Mouse (Mus musculus) ovary, postnatal 36 days (tissue): ENCODE measurements around the gene Ankrd42.

Experiments used
- DNase-seq: peaks from one replicate; pipeline ENCODE4 v3.0.0; 2022; ENCODE audit warnings: low spot score, mixed read lengths

Ankrd42 gene

DNA sequence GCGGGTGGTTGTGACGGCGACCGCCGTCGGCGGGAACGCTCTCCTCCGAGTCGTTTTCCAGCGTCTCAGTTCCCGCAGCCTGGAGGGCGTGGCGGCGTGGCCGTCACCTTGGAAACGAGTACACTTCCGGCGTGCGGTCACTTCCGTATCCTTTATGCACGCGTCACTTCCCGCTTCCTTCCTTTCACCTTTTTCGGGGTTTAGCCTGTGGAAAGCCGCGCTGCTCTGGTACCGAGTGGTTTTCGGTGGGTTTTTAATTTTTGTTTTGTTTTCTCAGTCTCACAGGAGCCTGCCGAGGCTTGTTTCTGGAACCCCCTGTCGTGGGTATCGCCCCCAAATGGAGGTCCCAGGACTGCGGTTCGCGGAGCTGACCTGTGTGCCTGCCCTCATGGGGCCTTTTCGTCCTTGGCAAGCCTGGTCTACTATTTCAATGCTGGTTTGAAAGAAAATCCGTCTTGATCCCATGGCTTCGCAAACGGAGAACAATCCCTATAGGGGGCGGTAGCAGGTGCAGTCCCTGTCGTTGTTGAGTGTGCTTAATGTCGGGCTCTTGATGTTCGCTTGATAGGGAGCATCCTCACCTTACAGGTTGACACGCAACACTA is at the start of gene Ankrd42:
Gene Ankrd42 (minus strand): TSS at position 122 of the 605 bp plus-strand sequence.
- DNase-seq = peak; percentile 88

DNA sequence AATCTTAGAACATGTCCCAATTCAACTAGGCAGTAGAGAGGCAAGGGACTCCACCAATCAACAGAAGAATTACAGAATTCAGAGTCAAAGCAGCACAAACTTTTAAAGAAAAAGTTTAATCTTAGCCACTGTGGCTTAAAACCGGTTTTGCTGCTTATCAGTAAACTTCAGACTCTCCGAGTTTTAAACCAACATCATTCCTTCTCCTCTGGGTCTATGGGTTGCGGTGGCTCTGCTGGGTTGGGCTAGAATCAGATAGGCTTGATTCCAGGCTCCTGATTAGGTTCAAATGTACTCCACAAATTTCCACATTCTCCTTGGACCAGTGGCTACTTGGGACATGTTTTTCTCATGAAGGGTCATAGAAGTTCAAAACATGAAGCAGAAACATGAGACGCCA is 40.4 kb upstream of the Ankrd42 start:
- DNase-seq = no peak

DNA sequence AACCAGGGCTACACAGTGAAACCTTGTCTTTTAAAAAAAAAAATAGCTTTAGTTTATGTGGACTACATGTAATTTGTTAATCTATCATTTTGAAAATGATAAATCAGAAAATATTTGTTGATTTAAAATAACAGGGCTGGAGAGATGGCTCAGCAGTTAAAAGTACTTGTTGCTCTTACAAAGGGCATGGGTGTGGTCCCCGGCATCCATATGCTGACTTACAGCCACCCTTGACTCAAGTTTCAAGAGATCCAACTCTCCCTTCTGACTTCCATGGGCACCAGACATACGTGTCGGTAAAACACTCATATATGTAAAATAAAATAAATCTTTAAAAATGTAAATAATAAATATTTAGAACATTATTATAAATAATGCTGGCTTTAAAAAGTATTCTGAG is 38.2 kb upstream of the Ankrd42 start:
- no peak for DNase-seq

DNA sequence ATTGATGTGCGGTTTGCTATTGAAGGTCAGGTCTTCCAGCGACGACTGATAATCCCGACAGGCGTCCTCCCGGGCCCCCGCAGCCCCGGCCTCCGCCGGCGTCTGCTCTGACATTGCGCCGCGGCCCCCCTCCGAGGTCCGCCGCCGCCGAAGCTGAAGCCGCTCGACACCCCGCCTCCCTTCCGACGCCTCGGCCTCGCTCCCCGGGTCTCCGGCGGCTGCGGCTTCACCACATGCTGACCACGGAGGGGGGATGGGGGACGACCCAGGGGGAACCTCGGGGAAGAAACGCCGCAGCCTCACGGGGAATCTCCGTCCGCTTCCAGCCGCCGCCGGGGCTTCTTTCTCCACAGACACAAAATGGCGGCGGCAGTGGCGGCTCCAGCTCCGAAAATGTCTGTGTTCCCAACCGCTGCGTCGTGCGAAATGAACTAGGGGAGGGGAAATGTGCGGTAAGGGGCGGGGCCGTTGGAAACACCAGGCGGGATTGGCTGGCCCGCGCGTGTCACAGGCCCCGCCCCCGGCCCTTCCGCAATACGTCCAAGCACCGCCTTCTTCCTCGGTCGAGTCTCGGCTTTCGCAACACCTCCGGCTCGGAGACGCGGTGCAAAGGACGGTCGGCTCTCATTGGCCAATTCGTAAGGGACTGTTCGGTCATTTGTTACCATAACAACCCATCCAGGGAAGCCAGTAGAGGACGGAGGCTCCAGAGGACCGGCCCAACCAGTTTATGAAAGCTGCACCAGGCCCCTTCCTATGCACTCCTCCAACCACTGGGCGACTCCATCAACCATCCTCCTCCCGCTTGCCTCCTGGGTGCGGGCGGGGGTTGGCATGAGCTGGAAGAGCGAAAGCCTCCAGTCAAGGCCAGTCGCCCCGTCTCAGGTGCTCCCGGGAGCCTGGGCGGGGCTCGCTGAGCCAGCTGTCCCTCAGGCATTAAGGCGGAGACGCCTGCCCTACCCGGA is 32.8 kb upstream of the Ankrd42 start, which contains the start of gene Pcf11:
Gene Pcf11 (minus strand): TSS at position 428 of the 965 bp plus-strand sequence.
- DNase-seq = peak; percentile 94

DNA sequence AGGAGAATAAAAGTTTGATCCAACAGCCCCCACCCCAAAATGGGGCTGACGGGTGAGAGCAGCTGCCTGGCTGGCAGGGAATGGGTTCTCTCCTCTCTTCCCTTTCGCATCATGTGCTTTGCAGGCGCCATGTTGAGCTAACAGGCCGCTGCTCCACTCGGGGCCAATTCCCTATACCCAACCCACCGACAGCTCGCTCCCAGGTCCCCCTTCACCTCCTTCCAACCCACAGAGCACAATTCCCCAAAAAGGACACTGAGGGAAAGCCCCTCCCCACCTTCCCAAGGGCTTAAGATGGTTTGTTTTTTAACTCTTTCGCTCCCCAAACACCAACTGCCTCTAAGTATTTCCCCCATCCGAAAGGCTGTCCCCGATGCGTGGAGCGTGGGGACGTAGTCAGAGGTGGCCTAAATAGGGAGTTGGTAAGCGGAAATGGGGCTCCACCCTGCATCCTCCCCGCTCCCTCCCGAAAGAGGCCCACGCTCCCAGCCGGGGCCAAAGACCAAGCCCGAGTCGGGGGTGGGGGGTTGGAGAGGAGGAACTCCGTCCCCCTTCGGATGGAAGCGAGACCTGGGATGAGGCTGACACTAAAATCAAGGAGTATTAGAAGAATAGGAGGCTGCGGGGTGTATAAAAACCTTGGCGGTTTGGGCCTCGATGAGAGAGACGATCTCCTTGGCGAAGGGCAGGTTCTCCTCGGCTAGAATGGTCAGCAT is 32.0 kb upstream of the Ankrd42 start:
- DNase-seq = peak; percentile 57

DNA sequence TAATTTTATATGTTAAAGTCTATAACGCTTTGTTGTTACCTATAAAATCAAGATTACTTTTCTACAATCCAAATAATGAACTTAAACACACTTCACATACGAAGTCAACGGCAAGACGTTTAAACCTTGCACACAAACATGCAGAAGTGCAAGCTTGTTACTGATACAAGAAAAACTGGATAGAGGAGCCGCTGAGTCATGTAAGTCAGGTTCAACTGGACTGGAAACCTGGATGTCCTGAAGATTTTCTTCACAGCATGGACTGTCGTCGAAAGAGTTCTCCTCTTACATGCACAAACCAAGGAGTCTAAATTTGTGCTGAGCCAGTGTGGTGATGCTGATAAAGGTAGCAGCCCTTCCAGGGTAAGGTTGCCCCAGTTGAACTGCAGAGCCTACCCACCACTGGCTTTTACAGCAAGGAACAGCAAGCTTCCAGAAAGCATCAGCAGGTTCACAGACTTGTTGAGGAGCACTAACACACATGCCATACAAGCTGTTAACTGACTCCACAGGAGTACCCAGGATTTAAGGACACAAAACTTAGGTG is 29.4 kb upstream of the Ankrd42 start:
- DNase-seq = no peak

DNA sequence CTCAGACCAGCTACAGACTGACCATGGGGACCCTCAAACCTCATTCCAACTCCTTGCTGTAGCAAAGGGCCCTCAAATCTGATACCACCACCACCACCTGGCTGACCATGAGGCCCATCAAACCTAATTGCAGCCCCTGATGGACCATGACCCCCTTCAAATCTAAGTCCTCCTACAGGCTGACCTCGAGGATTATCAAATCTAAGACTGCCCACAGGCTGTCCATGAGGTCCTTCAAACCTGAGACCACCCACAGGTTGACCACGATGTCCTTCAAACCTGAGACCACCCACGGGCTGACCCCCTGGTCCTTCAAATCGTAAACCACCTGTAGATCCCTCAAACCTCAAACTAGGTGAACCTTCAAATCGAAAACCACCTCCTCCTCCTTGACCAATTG is 21.1 kb upstream of the Ankrd42 start:
- no peak for DNase-seq

DNA sequence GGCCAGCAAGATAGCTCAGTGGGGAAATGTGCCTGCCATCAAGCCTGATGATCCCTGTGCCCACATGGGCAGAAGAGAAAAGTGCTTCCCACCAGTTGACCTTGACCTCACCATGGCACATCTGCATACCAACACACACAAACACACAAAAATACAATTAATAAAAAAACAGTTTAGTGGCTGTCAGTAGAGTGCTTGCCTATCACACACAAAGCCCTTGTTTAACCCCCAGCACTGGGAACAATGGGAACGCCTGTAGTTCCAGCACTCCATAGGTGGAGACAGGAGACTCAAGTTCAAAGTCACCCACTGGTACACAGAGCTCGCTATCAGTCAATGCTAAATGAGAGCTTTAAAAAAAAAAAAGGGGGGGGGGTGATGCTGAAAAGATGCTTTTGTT is 19.4 kb upstream of the Ankrd42 start:
- no peak for DNase-seq

DNA sequence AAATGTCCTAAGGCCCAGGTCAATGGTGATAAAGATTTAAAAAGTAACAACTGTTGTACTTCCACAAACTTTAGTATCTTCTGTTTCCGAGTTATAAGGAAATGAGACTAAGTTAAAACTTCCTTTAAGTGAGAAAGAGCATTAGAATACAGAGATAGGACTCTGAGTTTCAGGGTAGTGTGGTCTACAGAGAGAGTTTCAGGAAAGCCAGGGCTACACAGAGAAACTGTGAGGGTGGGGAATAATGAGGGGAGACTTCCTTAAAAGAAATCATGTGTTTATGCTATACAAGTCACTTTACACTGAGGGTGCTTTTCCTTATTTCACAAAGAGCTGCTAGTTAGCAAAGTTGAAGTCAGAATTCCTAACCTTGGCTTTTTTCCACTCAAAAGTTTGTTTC is 16.4 kb upstream of the Ankrd42 start:
- no peak for DNase-seq

DNA sequence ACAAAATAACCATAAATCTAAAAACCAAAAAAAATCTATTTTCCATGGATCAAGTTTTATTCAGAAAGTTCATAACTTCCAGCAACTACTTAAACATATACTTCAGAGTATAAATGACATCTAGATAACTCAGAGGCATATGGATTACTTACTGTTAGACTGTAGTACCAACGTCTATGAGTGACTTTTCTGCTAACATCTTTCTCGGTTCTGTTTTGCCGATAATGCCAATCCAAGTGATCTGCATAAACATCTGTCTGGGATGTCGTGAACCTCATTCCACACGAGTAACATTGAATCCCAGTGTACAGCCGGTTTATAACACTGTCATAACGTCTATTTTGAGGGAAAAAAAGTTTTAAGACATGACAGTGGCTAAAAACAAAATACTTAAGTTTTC is 10.8 kb upstream of the Ankrd42 start:
- DNase-seq = no peak

DNA sequence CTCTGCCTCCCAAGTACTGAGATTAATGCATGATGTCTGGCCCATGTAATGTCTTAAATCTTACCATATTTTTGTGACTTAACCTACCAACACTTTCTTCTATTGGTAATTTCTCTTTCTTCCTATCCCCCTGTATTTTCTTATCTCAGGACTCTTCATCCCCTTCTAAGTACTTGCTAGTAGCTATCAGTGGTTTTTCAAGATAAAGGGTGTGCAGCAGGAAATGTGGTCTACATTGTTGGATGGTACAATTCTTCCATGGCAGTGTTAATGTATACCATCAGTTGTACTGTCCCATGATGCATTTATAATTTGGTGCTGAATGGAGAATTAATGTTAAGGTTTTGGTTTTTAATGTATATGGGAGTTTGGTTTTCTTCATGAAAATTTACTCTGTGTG is 5.4 kb upstream of the Ankrd42 start:
- DNase-seq = no peak

DNA sequence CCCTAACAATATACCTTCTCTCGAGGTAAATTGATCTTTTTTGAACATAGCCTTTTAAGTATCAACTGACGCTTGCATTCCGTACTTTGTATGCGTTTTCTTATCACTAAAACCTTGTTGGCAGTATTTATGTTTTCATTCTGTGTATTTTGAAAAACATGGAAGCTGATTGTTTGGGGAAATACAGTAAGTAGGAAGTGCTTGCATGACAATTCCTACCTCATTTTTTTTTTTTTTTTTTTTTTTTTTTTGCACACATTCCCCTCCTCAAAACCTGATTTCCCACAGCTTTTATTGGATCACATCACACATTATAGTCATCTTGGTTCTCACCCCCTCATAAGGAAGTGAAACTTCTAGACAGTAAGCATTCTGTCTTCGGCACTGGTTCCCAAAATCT is 1.1 kb upstream of the Ankrd42 start:
- no peak for DNase-seq

DNA sequence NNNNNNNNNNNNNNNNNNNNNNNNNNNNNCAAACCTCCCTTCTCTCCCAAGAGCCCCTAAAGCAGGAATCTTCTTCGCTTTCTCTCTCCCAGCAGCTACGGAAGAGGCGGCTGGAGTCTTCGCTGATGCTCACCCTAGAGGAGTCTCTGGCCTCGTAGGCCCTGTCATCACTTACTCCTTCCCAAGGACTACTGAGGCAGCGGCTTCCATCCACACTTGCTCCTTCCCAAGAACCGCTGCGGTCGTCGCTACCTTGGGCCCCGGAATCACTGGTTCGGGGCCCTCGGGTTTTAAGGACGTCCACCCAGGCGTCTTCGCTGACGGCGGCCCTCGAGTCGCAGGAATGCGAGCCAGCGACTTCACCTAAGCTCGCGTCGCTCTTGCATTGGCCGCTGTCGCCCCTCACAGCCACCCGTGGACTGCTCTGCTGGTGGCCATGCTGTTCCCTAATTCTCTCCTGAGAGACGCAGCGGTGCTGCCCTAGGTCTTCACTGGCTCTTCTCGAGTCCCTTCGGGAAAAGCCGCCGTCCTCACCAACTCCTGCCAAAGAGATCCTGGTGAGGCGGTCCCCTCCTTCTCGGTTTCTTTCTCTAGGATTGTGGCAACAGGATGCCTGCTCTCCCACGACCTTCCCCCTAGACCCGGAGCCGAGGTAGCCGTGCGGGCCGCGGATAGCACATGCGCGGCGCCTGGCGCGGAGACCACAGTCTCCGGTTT is 489 bp downstream of the Ankrd42 start:
- no peak for DNase-seq

DNA sequence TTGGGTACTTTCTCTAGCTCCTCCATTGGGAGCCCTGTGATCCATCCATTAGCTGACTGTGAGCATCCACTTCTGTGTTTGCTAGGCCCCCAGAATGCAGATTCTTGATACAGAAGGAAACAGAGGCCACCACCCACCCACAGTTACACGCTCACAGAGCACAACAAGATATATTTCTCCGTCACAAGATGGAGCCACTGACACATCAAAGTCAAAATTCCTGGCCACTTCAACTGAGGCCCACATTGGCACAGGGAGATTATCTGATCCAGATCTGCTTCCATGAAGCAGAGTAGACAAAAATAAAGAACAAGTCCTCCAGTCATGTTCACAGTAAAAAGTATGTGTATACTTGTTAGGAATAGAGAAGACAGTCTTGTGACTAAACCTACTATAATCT is 6.8 kb downstream of the Ankrd42 start:
- no peak for DNase-seq

DNA sequence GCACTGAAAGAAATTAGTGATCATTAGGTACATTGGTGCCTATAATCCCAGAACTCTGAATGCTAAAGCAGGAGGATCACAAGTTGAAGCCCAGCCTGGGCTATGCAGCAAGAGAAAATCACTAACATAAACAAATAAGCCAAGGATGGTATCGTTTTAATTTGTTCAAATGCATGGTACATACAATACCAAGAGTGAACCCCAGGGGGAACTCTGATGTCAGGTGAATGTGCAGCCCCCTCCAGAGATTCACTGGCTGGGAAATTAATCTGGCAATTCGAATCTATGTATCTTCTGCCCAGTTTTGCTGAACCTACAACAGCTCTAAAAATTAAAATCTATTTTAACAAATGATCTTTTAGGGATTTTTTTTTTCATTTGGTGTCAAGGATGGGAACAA is 12.5 kb downstream of the Ankrd42 start:
- no peak for DNase-seq

DNA sequence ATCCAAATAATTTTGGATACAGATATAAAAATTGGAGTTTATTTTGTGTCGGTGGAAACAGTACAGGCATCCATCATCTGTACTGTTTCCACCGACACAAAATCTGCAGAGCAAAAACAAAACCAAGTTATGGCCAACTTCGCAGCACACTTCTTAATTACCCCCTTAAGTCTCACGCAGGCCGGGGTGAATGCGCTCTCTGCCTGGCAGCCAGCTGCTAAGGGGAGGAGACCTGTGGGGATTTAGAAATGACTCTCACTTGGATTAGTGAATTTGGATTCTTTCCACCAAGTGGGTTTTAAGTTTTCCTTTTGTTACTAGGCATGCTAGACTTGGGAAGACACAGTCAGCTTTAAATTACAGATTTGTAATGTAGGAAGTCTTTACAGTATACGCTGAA is 26.1 kb downstream of the Ankrd42 start:
- DNase-seq = no peak

DNA sequence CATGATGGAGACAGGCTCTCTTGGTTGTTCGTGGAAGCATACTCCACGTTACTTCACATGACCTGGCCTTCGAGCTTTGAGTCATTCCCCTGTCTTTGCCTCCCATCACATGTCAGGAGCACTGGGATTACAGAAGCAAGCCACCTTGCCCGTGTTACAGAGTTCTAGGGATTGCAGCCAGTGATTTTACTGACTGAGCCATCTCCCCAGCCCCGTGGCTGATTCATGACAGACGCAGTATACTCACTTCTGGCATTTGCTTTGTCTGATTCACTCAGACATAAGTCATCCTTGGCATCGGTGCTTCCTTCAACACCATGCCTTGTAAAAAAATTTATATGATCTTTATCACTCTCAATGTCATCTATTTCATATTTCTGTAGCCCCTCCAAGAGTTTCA is 32.0 kb downstream of the Ankrd42 start:
- DNase-seq = no peak

DNA sequence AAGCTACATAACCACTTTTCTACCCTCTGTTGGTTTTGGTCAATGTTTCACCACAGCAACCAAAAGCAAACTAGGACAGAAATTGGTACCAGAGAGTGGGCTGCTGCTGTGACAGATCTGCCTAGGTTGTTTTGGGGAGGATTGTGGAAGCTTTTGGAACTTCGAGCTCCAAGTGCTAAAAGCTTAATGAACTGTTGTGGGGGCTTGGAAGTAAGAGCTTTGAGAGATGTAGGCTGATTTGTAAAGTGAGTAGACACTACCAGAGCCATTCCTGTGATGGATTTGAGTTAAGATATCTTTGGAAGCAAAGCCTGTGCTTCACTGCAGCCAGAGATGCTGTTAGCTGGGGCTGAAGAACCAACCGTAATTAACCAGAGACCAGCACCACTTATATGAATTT is 46.1 kb downstream of the Ankrd42 start:
- DNase-seq = no peak

DNA sequence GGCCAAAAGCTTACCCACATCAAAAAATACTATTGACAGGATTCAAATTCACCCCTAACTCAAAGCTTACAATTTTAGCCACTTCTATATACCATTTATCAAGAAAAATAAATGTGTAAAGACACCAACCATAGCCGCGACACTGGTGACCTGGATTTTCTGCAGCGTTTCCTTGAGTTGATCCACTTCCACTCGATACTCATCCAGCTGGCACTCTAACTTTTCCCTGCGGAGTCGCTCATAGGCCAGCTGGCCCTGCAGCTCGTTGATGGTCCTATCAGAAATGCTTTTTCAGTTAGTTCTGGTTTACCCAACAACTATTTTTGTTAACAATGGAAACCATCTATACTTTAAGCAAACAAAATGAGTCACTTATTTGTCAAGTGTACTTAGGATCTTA is 47.0 kb downstream of the Ankrd42 start:
- DNase-seq = no peak

DNA sequence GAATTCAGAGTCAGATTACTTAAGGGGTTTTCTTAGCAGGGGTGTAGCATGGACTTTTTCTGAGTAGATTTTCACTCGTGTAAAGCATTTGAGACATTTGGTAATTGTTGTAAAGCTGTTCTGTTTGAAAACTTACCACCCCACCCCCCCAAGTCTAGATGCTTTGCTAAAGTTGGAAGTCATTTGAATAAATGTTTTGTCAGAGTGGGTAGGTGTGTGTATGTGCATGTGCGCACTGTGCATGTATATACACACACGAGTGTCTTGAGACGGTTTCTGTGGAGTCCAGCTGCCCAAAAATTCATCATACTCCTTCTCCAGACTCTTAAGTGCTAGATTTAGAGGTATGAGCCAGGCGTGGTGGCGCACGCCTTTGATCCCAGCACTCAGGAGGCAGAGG is 53.4 kb downstream of the Ankrd42 start:
- no peak for DNase-seq

DNA sequence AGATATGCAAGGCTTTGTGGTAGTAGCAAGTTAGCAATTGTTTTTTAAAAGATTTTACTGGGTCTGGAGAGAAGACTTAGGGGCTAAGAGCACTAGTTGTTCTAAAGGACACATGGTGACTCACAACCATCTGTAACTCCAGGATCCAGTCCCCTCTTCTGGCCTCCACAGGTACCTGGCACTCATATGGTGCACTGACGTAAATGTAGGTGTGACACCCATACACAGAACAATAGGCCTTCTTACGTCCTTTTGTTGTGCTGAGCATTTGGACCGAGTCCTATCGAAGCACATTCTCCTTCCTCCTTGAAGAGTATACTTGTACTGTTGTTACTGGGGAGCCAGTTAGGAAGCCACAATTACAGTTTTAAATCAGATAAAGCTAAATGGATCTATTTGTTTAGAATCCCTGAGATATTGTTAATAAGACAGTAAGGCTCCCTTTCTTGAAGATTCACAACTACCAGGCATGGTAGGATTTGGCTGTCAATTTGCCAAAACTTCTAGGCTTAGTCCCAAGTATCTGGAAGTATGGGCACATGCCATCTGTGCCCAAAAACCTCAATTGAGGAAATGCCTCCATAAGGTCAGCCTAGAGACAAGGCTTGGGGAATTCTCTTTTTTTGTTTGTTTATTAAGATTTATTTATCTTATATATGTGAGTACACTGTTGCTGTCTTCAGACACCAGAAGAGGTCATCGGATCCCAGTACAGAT is 56.3 kb downstream of the Ankrd42 start:
- DNase-seq = no peak
